Mouse (Mus musculus) limb, embryonic 12.5 days (tissue): ENCODE results near the gene Gid8. TPM values are rescaled to one million over a fixed set of nuclear protein-coding genes. Genes with fewer than 3 reads are reported as not detected.
A peak's percentile ranks its signal among the peaks of the same experiment; 100 is the strongest.

ENCODE experiments used
- ATAC-seq: fragments of 200-750 bp; cut with Nextera tagmentation; 2 replicates; pipeline ENCODE4 v1.8.0; 2017; ENCODE audit warnings: low read depth, moderate TSS enrichment; ENCODE audit not compliant: insufficient number of reproducible peaks, insufficient read depth, low FRiP score, low TSS enrichment
- H3K27ac ChIP-seq: fragments of 300-500 bp; sonication (generic); 2 replicates; pipeline ENCODE4 v1.5.1; 2016; ENCODE audit warnings: mild to moderate bottlenecking, moderate library complexity
- H3K27me3 ChIP-seq: fragments of 300-500 bp; sonication (generic); 2 replicates; pipeline ENCODE4 v1.6.1; 2016; ENCODE audit warnings: mild to moderate bottlenecking, moderate library complexity
- H3K36me3 ChIP-seq: fragments of 300-500 bp; sonication (generic); 2 replicates; pipeline ENCODE4 v1.6.1; 2016; ENCODE audit warnings: mild to moderate bottlenecking, moderate library complexity
- H3K4me1 ChIP-seq: fragments of 300-500 bp; sonication (generic); replicated peaks from 2 replicates; pipeline ENCODE4 v1.6.1; 2016
- H3K4me2 ChIP-seq: fragments of 300-500 bp; sonication (generic); 2 replicates; pipeline ENCODE4 v1.6.1; 2016; ENCODE audit warnings: mild to moderate bottlenecking, moderate library complexity
- H3K4me3 ChIP-seq: fragments of 300-500 bp; sonication (generic); replicated peaks from 2 replicates; pipeline ENCODE4 v1.5.1; 2016; ENCODE audit warnings: mild to moderate bottlenecking
- H3K9ac ChIP-seq: fragments of 300-500 bp; sonication (generic); replicated peaks from 2 replicates; pipeline ENCODE4 v1.6.1; 2016; ENCODE audit warnings: mild to moderate bottlenecking, moderate library complexity
- H3K9me3 ChIP-seq: fragments of 300-500 bp; sonication (generic); 2 replicates; pipeline ENCODE4 v1.6.1; 2016; ENCODE audit warnings: mild to moderate bottlenecking, moderate library complexity
- WGBS: fragments of 180-500 bp; shearing (Covaris S2); methylation state at CpG from one replicate; pipeline ENCODE4 v1.1.7; 2016; 5-methylcytosine and 5-hydroxymethylcytosine counted together
- polyA plus RNA-seq: library from polyadenylated mRNA; unstranded; fragments of >200 nt; fragmentation: Nextera tagmentation; extraction: Ambion mirVana; gene quantifications from 2 replicates; pipeline ENCODE4 v1.2.1, GENCODE M21; 2016

Gene Gid8
- 60.7 and 60.9 TPM in 2 replicates for polyA plus RNA-seq

- peaks cover 44% of the 10 kb centered on the region for H3K36me3 ChIP-seq
- H3K27ac ChIP-seq = peak within 1 kb of the TSS; percentile 88
- H3K9ac ChIP-seq = peak within 1 kb of the TSS; percentile 98
- WGBS = 1% methylated on average over 40 of the region's 43 CpGs
- peak within 1 kb of the TSS; percentile 91 for H3K4me2 ChIP-seq
- peak; percentile 93 for ATAC-seq
- H3K27me3 ChIP-seq = no peaks in the 10 kb centered on the region
- no peaks in the 10 kb centered on the region for H3K9me3 ChIP-seq
- peaks cover 20% of the 10 kb centered on the region for H3K4me1 ChIP-seq
- H3K4me3 ChIP-seq = peak within 1 kb of the TSS; percentile 99
Measured at GRCm38 (mm10) chr2:180709923-180710272, at the start of gene Gid8, which contains the start of gene Dido1. TSS of gene Gid8 (plus strand) at chr2:180710117. TSS of gene Dido1 (minus strand) at chr2:180709999.

- H3K9ac ChIP-seq = no peak overlapping the region
- no peaks in the 10 kb centered on the region for H3K9me3 ChIP-seq
- 94% methylated on average over 5 of the region's 5 CpGs for WGBS
- H3K27me3 ChIP-seq = peaks cover 14% of the 10 kb centered on the region
- peaks cover 10% of the 10 kb centered on the region; the same call in 1 of the 2 replicates for H3K4me1 ChIP-seq
- H3K36me3 ChIP-seq = peaks cover 42% of the 10 kb centered on the region
- ATAC-seq = no peak
- H3K27ac ChIP-seq = no peak overlapping the region
- H3K4me3 ChIP-seq = no peak overlapping the region
- H3K4me2 ChIP-seq = no peak overlapping the region
Measured at GRCm38 (mm10) chr2:180660521-180660920, 49.4 kb upstream of the Gid8 start.

- Histone ChIP-seq H3K4me2 (no peak overlapping the region), H3K27ac (no peak overlapping the region), H3K36me3 (peaks cover 56% of the 10 kb centered on the region), H3K27me3 (peaks cover 14% of the 10 kb centered on the region), H3K4me1 (peaks cover 10% of the 10 kb centered on the region; the same call in 1 of the 2 replicates), H3K9me3 (no peaks in the 10 kb centered on the region), H3K4me3 (no peak overlapping the region), H3K9ac (no peak overlapping the region)
- ATAC-seq = no peak
- 87% methylated on average over 4 of the region's 4 CpGs for WGBS
Measured at GRCm38 (mm10) chr2:180662008-180662407, 47.9 kb upstream of the Gid8 start.

GRCm38 (mm10) chr2:180676706-180677105, 33.2 kb upstream of the Gid8 start:
- no peak for ATAC-seq
- no peaks in the 10 kb centered on the region for H3K9me3 ChIP-seq
- WGBS = 96% methylated on average over 2 of the region's 2 CpGs
- no peaks in the 10 kb centered on the region for H3K4me1 ChIP-seq
- H3K9ac ChIP-seq = no peak overlapping the region
- no peak overlapping the region for H3K27ac ChIP-seq
- H3K4me2 ChIP-seq = no peak overlapping the region
- peaks cover 59% of the 10 kb centered on the region for H3K36me3 ChIP-seq
- H3K4me3 ChIP-seq = no peak overlapping the region
- H3K27me3 ChIP-seq = no peaks in the 10 kb centered on the region

- Histone ChIP-seq H3K4me2 (no peak overlapping the region), H3K36me3 (peaks cover 59% of the 10 kb centered on the region), H3K4me1 (no peaks in the 10 kb centered on the region), H3K4me3 (no peak overlapping the region), H3K9ac (no peak overlapping the region), H3K9me3 (no peaks in the 10 kb centered on the region), H3K27ac (no peak overlapping the region), H3K27me3 (no peaks in the 10 kb centered on the region)
- no peak for ATAC-seq
- 24% methylated on average over 4 of the region's 4 CpGs for WGBS
Measured at GRCm38 (mm10) chr2:180678609-180679140, 31.2 kb upstream of the Gid8 start.

- no peak overlapping the region for H3K27ac ChIP-seq
- H3K9ac ChIP-seq = no peak overlapping the region
- no peak for ATAC-seq
- H3K36me3 ChIP-seq = peaks cover 68% of the 10 kb centered on the region
- H3K9me3 ChIP-seq = no peaks in the 10 kb centered on the region
- H3K4me3 ChIP-seq = no peak overlapping the region
- H3K4me2 ChIP-seq = no peak overlapping the region
- no peaks in the 10 kb centered on the region for H3K4me1 ChIP-seq
- WGBS = 64% methylated on average over 2 of the region's 2 CpGs
- H3K27me3 ChIP-seq = no peaks in the 10 kb centered on the region
Measured at GRCm38 (mm10) chr2:180681225-180681624, 28.7 kb upstream of the Gid8 start.

- H3K27ac ChIP-seq = no peak overlapping the region
- H3K36me3 ChIP-seq = peaks cover 91% of the 10 kb centered on the region
- ATAC-seq = no peak
- no peak overlapping the region for H3K4me3 ChIP-seq
- H3K9ac ChIP-seq = no peak overlapping the region
- H3K27me3 ChIP-seq = no peaks in the 10 kb centered on the region
- H3K4me1 ChIP-seq = no peaks in the 10 kb centered on the region
- H3K9me3 ChIP-seq = no peaks in the 10 kb centered on the region
- H3K4me2 ChIP-seq = no peak overlapping the region
- 78% methylated on average over 2 of the region's 2 CpGs for WGBS
Measured at GRCm38 (mm10) chr2:180683524-180683923, 26.4 kb upstream of the Gid8 start.

GRCm38 (mm10) chr2:180684031-180684430, 25.9 kb upstream of the Gid8 start:
- Histone ChIP-seq H3K4me3 (no peak overlapping the region), H3K9me3 (no peaks in the 10 kb centered on the region), H3K4me1 (no peaks in the 10 kb centered on the region), H3K27ac (no peak overlapping the region), H3K36me3 (peaks cover 96% of the 10 kb centered on the region), H3K4me2 (no peak overlapping the region), H3K27me3 (no peaks in the 10 kb centered on the region), H3K9ac (no peak overlapping the region)
- no peak for ATAC-seq
- WGBS = 97% methylated on average over 4 of the region's 4 CpGs

GRCm38 (mm10) chr2:180689841-180690240, 20.1 kb upstream of the Gid8 start:
- Histone ChIP-seq H3K4me1 (no peaks in the 10 kb centered on the region), H3K27ac (no peak overlapping the region), H3K4me3 (no peak overlapping the region), H3K27me3 (no peaks in the 10 kb centered on the region), H3K9ac (no peak overlapping the region), H3K36me3 (peaks cover 63% of the 10 kb centered on the region), H3K4me2 (no peak overlapping the region), H3K9me3 (no peaks in the 10 kb centered on the region)
- no peak for ATAC-seq
- WGBS = 89% methylated on average over 5 of the region's 5 CpGs

GRCm38 (mm10) chr2:180692630-180693029, 17.3 kb upstream of the Gid8 start:
- H3K27ac ChIP-seq = no peak overlapping the region
- 16% methylated on average over 1 of the region's 1 CpGs for WGBS

GRCm38 (mm10) chr2:180695176-180695575, 14.7 kb upstream of the Gid8 start:
- ATAC-seq = no peak
- Histone ChIP-seq H3K4me2 (no peak overlapping the region), H3K9ac (no peak overlapping the region), H3K4me3 (no peak overlapping the region), H3K27ac (no peak overlapping the region), H3K4me1 (peaks cover 10% of the 10 kb centered on the region), H3K36me3 (peaks cover 10% of the 10 kb centered on the region), H3K27me3 (no peaks in the 10 kb centered on the region), H3K9me3 (no peaks in the 10 kb centered on the region)
- 88% methylated on average over 2 of the region's 2 CpGs for WGBS

More at GRCm38 (mm10) chr2:180692630-180693029, 17.3 kb upstream of the Gid8 start:
- no peak overlapping the region for H3K4me2 ChIP-seq
- no peaks in the 10 kb centered on the region for H3K4me1 ChIP-seq
- H3K9ac ChIP-seq = no peak overlapping the region
- H3K4me3 ChIP-seq = no peak overlapping the region
- H3K9me3 ChIP-seq = no peaks in the 10 kb centered on the region
- ATAC-seq = no peak
- peaks cover 35% of the 10 kb centered on the region for H3K36me3 ChIP-seq
- no peaks in the 10 kb centered on the region for H3K27me3 ChIP-seq

GRCm38 (mm10) chr2:180700457-180700856, 9.5 kb upstream of the Gid8 start:
- Histone ChIP-seq H3K27me3 (no peaks in the 10 kb centered on the region), H3K4me2 (peak overlapping the region; percentile 76), H3K9ac (peak overlapping the region; percentile 96; the same call in 1 of the 2 replicates), H3K27ac (no peak overlapping the region), H3K9me3 (no peaks in the 10 kb centered on the region), H3K4me3 (peak overlapping the region; percentile 89), H3K36me3 (no peaks in the 10 kb centered on the region), H3K4me1 (peaks cover 31% of the 10 kb centered on the region)
- ATAC-seq = no peak
- WGBS = 80% methylated on average over 5 of the region's 5 CpGs
